Mouse (Mus musculus) thymus, postnatal 4 days (tissue): ENCODE results near the gene Srpk2.
"Not testable (repeated sequence)": the region's sequence is repeated elsewhere in the genome, so short reads cannot be mapped to it uniquely, and the experiment has no call there.

Source experiments
- DNase-seq: peaks from one replicate; pipeline ENCODE4 v3.0.0; 2021

The Srpk2 gene

DNA sequence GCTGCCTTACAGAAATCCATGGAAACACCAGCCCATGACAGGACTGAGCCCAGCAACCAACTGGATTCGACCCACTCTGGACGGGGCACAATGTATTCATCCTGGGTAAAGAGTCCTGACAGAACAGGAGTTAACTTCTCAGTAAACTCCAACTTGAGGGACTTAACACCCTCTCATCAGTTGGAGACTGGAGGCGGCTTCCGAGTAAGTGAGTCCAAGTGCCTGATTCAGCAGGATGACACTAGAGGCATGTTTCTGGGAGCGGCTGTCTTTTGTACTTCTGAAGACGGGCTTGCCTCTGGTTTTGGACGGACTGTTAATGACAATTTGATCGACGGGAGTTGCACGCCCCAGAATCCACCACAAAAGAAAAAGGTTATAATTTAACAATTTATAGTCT is 186.5 kb downstream of the Srpk2 start:
- no peak for DNase-seq

- DNase-seq = no peak
Measured at GRCm38 (mm10) chr5:23496933-23497332, 187.5 kb downstream of the Srpk2 start.

GRCm38 (mm10) chr5:23496396-23496795 is 188.0 kb downstream of the Srpk2 start:
- DNase-seq = no peak

GRCm38 (mm10) chr5:23490797-23491196 is 193.6 kb downstream of the Srpk2 start:
- peak; percentile 29 for DNase-seq

DNA sequence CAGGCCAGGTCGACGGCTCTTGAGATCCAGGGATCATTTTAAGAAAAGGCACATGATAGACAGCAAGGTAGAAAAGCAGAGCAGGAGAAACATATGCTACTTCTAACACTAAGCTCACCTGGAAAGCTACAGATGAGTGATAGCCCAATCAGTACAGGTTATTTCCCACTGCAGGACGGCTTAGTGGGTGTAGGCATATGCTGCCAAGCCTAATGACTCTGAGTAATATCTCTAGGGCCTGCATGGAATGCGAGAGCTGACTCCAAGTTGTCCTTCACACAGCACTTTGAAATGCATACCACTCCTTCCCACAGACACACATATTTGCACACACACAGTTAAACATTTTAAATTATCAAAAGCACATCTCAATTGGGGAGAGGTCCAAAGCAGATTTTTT is 195.2 kb downstream of the Srpk2 start:
- no peak for DNase-seq

DNA sequence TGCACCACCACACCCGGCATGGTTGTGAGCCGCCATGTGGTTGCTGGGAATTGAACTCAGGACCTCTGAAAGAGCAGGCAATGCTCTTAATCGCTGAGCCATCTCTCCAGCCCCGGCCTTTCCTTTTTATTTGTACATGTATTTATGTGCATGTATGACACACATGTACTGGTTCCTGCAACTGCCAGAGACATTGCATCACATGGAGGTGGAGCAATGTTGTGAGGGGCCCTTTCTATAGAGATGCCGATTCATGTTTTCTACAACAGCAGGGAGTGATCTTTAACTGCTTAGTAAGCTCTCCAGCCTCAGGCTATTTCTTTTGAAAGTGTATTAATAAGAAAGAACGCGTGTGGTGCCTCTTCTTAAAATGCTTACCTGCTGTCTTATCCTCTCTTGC is 200.6 kb downstream of the Srpk2 start:
- DNase-seq = no peak

- DNase-seq = peak; percentile 42
Measured at GRCm38 (mm10) chr5:23473098-23473873, 211.1 kb downstream of the Srpk2 start.

DNA sequence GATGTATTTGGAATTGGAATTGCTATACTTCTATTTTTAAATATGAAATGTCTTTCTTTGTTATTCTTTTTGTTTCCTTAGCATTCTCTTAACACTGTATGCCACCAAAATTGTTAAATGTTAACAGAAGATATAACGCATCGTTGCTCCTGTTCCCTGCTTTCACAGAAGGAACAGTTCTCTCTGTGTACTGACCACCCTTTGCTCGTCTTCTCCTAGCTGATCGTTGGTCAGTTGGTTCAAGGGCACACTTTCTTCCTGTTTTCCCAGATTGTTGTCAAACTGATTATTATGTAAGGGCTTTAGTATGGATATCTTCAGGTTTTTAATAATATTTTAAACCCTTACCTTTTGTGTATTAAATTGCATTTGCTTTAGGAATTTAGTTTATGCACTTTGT is 217.9 kb downstream of the Srpk2 start:
- no peak for DNase-seq

GRCm38 (mm10) chr5:23464743-23465142 is 219.7 kb downstream of the Srpk2 start:
- DNase-seq = no peak

- no peak for DNase-seq
Measured at GRCm38 (mm10) chr5:23464247-23464646, 220.2 kb downstream of the Srpk2 start.

GRCm38 (mm10) chr5:23461688-23462087 is 222.7 kb downstream of the Srpk2 start:
- DNase-seq = no peak

GRCm38 (mm10) chr5:23453561-23453960 is 230.9 kb downstream of the Srpk2 start:
- DNase-seq = not testable (repeated sequence)
